Mouse (Mus musculus) heart, adult 2 months (tissue): Measurements from ENCODE around the gene Rnf180. TPM values are rescaled to one million over a fixed set of nuclear protein-coding genes. Genes with fewer than 3 reads are reported as not detected.

ENCODE experiments used
- DNase-seq, 2 experiments: peaks; one replicate each; pipeline ENCODE4 v3.0.0; 2021
- H3K27ac ChIP-seq: fragments of 200-600 bp; 2 replicates; pipeline ENCODE4 v1.8.1; 2022
- H3K27me3 ChIP-seq: fragments of 200-500 bp; 2 replicates; pipeline ENCODE4 v1.6.1; 2012; ENCODE audit warnings: mild to moderate bottlenecking, low read length, inconsistent platforms, mixed read lengths; ENCODE audit not compliant: control insufficient read depth, insufficient read depth
- H3K36me3 ChIP-seq: fragments of 200-500 bp; 2 replicates; pipeline ENCODE4 v1.6.1; 2012; ENCODE audit warnings: low read length, inconsistent platforms; ENCODE audit not compliant: control insufficient read depth, insufficient read depth
- H3K4me1 ChIP-seq: fragments of 200-500 bp; 2 replicates; pipeline ENCODE4 v1.6.1; 2011; ENCODE audit warnings: low read length; ENCODE audit not compliant: control insufficient read depth, insufficient read depth
- H3K4me3 ChIP-seq: fragments of 200-600 bp; 2 replicates; pipeline ENCODE4 v1.8.1; 2022
- H3K79me2 ChIP-seq: fragments of 200-500 bp; replicated peaks from 2 replicates; pipeline ENCODE4 v1.6.1; 2012; ENCODE audit warnings: mild to moderate bottlenecking, inconsistent platforms, low read length, moderate library complexity, mixed read lengths; ENCODE audit not compliant: control insufficient read depth, insufficient read depth
- H3K9ac ChIP-seq: fragments of 200-500 bp; 2 replicates; pipeline ENCODE4 v1.6.1; 2012; ENCODE audit warnings: low read depth, mild to moderate bottlenecking, control low read depth, inconsistent platforms, low read length, mixed read lengths
- CTCF ChIP-seq: fragments of 200-600 bp; IDR thresholded peaks from 2 replicates; pipeline ENCODE4 v1.8.1; 2022; ENCODE audit warnings: antibody characterized with exemption, mild to moderate bottlenecking, moderate library complexity
- EP300 ChIP-seq: fragments of 200-500 bp; IDR thresholded peaks from 2 replicates; pipeline ENCODE4 v1.6.1; 2011; ENCODE audit warnings: low read depth, low read length, control low read depth; ENCODE audit not compliant: insufficient read depth
- POLR2A ChIP-seq: fragments of 200-500 bp; IDR thresholded peaks from 2 replicates; pipeline ENCODE4 v1.6.1; 2011; ENCODE audit warnings: mild to moderate bottlenecking, low read depth, low read length, control low read depth; ENCODE audit not compliant: insufficient read depth
- WGBS: fragments of 180-500 bp; shearing (Covaris S2); methylation state at CpG from one replicate; pipeline ENCODE4 v1.1.7; 2018; 5-methylcytosine and 5-hydroxymethylcytosine counted together
- intact Hi-C: fragments of 180-260 bp; cut with DNase I; formaldehyde crosslinking; loops from one replicate; pipeline ENCODE4 v1.15.1; 2025
- polyA plus RNA-seq: library from polyadenylated mRNA; depleted of rRNA; stranded (reverse); fragments of >200 nt; gene quantifications from 2 replicates; pipeline ENCODE4 v1.2.3, GENCODE M21; 2012
- total RNA-seq, 2 experiments: library from RNA; stranded (reverse); gene quantifications; 2 replicates each; pipeline ENCODE4 v1.2.3; 2021

The Rnf180 gene
- total and polyA plus RNA-seq, 3 experiments, result 0.29 to 0.89 (median 0.68) TPM

GRCm38 (mm10) chr13:105203851-105204250, 90.8 kb downstream of the Rnf180 start:
- Histone ChIP-seq H3K4me3 (no peak overlapping the region), H3K79me2 (no peaks in the 10 kb centered on the region), H3K27me3 (no peaks in the 10 kb centered on the region), H3K27ac (no peak overlapping the region), H3K36me3 (no peaks in the 10 kb centered on the region), H3K9ac (no peak overlapping the region), H3K4me1 (no peaks in the 10 kb centered on the region; the same call in none of the 2 replicates)
- no peak for TF ChIP-seq CTCF
- TF ChIP-seq EP300, result no peak
- TF ChIP-seq POLR2A, result no peak
- 41% methylated on average over 3 of the region's 3 CpGs for WGBS
- DNase-seq, result no peak
- intact Hi-C loops, result no loop called here

- H3K27me3 ChIP-seq, result no peaks in the 10 kb centered on the region
Measured at GRCm38 (mm10) chr13:105198658-105199057, 96.0 kb downstream of the Rnf180 start.

GRCm38 (mm10) chr13:105198028-105198427, 96.6 kb downstream of the Rnf180 start:
- intact Hi-C loops, result no loop called here
- H3K9ac ChIP-seq, result no peak overlapping the region
- H3K4me3 ChIP-seq, result no peak overlapping the region
- 41% methylated on average over 3 of the region's 3 CpGs for WGBS
- TF ChIP-seq CTCF, result no peak
- TF ChIP-seq EP300, result no peak
- H3K27ac ChIP-seq, result no peak overlapping the region
- H3K36me3 ChIP-seq, result no peaks in the 10 kb centered on the region
- 0 out of 2 replicates have a peak, but pooled peaks cover 1% of the 10 kb centered on the region for H3K4me1 ChIP-seq
- DNase-seq, result no peak
- H3K27me3 ChIP-seq, result no peaks in the 10 kb centered on the region
- no peaks in the 10 kb centered on the region for H3K79me2 ChIP-seq

More at GRCm38 (mm10) chr13:105198658-105199057, 96.0 kb downstream of the Rnf180 start:
- TF ChIP-seq POLR2A (no peak), EP300 (no peak), CTCF (no peak)
- Histone ChIP-seq H3K4me1 (peaks cover 1% of the 10 kb centered on the region), H3K4me3 (no peak overlapping the region), H3K36me3 (no peaks in the 10 kb centered on the region), H3K79me2 (no peaks in the 10 kb centered on the region), H3K9ac (no peak overlapping the region), H3K27ac (no peak overlapping the region)
- intact Hi-C loops, result no loop called here
- 68% methylated on average over 3 of the region's 3 CpGs for WGBS
- no peak for DNase-seq

- no peak for DNase-seq
- intact Hi-C loops, result no loop called here
- Histone ChIP-seq H3K4me3 (no peak overlapping the region), H3K27me3 (no peaks in the 10 kb centered on the region), H3K79me2 (no peaks in the 10 kb centered on the region), H3K36me3 (no peaks in the 10 kb centered on the region), H3K9ac (no peak overlapping the region), H3K4me1 (0 out of 2 replicates have a peak, but pooled peaks cover 1% of the 10 kb centered on the region), H3K27ac (no peak overlapping the region)
- TF ChIP-seq POLR2A (no peak), EP300 (no peak), CTCF (no peak)
- WGBS, result 70% methylated on average over 7 of the region's 7 CpGs
Measured at GRCm38 (mm10) chr13:105193583-105193982, 101.0 kb downstream of the Rnf180 start.

- Histone ChIP-seq H3K27ac (no peak overlapping the region), H3K79me2 (no peaks in the 10 kb centered on the region), H3K36me3 (no peaks in the 10 kb centered on the region), H3K27me3 (no peaks in the 10 kb centered on the region), H3K4me3 (no peak overlapping the region), H3K4me1 (no peaks in the 10 kb centered on the region), H3K9ac (no peak overlapping the region)
- intact Hi-C loops, result no loop called here
- DNase-seq, result no peak
- no peak for TF ChIP-seq POLR2A
- no peak for TF ChIP-seq CTCF
- no peak for TF ChIP-seq EP300
- WGBS, result 78% methylated on average over 7 of the region's 7 CpGs
Measured at GRCm38 (mm10) chr13:105188730-105189129, 105.9 kb downstream of the Rnf180 start.

GRCm38 (mm10) chr13:105180781-105181180, 113.8 kb downstream of the Rnf180 start:
- no peak overlapping the region for H3K9ac ChIP-seq
- no peak overlapping the region for H3K27ac ChIP-seq
- H3K79me2 ChIP-seq, result no peaks in the 10 kb centered on the region
- no peak overlapping the region for H3K4me3 ChIP-seq
- H3K36me3 ChIP-seq, result no peaks in the 10 kb centered on the region
- TF ChIP-seq EP300 (no peak), CTCF (no peak), POLR2A (no peak)
- no peaks in the 10 kb centered on the region for H3K4me1 ChIP-seq
- DNase-seq, result no peak
- H3K27me3 ChIP-seq, result no peaks in the 10 kb centered on the region
- intact Hi-C loops, result no loop called here
- 74% methylated on average over 5 of the region's 5 CpGs for whole genome bisulfite sequencing
